In the genomic region with DNA sequence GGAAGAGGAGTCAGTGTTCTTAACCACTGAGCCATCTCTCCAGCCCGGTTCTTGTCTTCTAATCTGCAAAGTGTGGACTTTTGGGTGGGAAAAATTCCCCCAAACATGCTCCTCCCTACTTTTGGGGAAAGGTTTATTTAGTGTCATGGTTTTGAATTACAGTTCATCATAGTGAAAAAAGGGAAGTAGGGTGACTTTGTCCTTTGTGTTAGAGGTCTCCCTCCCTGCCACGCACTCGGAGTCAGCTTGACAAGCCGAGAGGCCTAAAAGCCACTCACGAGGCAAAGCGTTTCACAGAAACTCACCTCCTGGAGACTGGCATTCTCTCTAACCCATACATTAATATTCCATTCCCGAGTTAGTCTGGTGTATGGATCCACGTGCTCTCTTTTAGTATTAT, we compare ENCODE assay signal across 25 mouse cellular contexts. TPM values are rescaled to one million over a fixed set of nuclear protein-coding genes. Genes with fewer than 3 reads are reported as not detected.
DNase-seq lines count a peak whose midpoint lies in the region; ATAC-seq and TF ChIP-seq lines count a peak whose summit lies in the region.
"Had no signal": no experiment of that assay in that cellular context is flagged by ENCODE, and none has a peak within 500 bp of the region (broad histone marks: within the 10 kb centered on the region; RNA-seq: fewer than 3 reads in every experiment).

No protein-coding gene starts in this region.

- no peaks in the 10 kb centered on the region for H3K27me3 ChIP-seq in MEL (ENCODE audit: control insufficient read depth in 1 of 2, insufficient read depth in 2 of 2, low read length in 2 of 2)
- no peaks in the 10 kb centered on the region for H3K27me3 ChIP-seq in heart, embryonic 11.5 days (ENCODE audit: control insufficient read depth, insufficient read depth, low read length)
- H3K27me3 ChIP-seq: forebrain, embryonic 13.5 days; heart, embryonic 13.5 days; hindbrain, embryonic 12.5 days; hindbrain, embryonic 15.5 days; Patski had no signal

- H3K4me2 ChIP-seq in heart, embryonic 11.5 days, result no peak overlapping the region
- H3K4me2 ChIP-seq: forebrain, embryonic 13.5 days; heart, embryonic 13.5 days; hindbrain, embryonic 12.5 days; hindbrain, embryonic 15.5 days had no signal

- peak; percentile 71 to 84 for ATAC-seq in hematopoietic stem cell, adult 5-6 weeks (replicated peaks in 1 of 2; ENCODE audit: insufficient read depth in 1 of 2, low FRiP score in 2 of 2, low TSS enrichment in 1 of 2, low read depth in 1 of 2, poor library complexity in 2 of 2, severe bottlenecking in 2 of 2)
- ATAC-seq in heart, embryonic 11.5 days (replicated peaks; ENCODE audit: insufficient number of reproducible peaks, low FRiP score, low TSS enrichment), result no peak
- ATAC-seq: activated CD4-positive, CD25-positive, alpha-beta regulatory T cell, adult 4 months; forebrain, embryonic 13.5 days; forebrain, embryonic 16.5 days; Patski had no signal

- no peaks in the 10 kb centered on the region for H3K79me2 ChIP-seq in MEL (ENCODE audit: control insufficient read depth, insufficient read depth, low read length, poor library complexity)

- WGBS in heart, embryonic 11.5 days (ENCODE audit: insufficient replicate concordance), result 91% methylated on average over 8 of the region's 8 CpGs

- H3K4me1 ChIP-seq in MEL (ENCODE audit: control insufficient read depth in 1 of 2, insufficient read depth in 2 of 2, low read length in 2 of 2), result peaks cover 0 to 8% of the 10 kb centered on the region in 2 experiments; a peak in 2 of 4 replicates
- H3K4me1 ChIP-seq in heart, embryonic 11.5 days (ENCODE audit: control insufficient read depth, insufficient read depth, low read length), result no peaks in the 10 kb centered on the region
- H3K4me1 ChIP-seq: forebrain, embryonic 10.5 days; forebrain, embryonic 13.5 days; heart, embryonic 13.5 days; hindbrain, embryonic 12.5 days; hindbrain, embryonic 15.5 days had no signal

- no peak overlapping the region for H3K4me3 ChIP-seq in MEL (ENCODE audit: control insufficient read depth in 1 of 2, insufficient read depth in 1 of 2, low read depth in 2 of 2, low read length in 2 of 2)
- H3K4me3 ChIP-seq in heart, embryonic 11.5 days (ENCODE audit: low read depth, low read length), result no peak overlapping the region
- H3K4me3 ChIP-seq: forebrain, embryonic 10.5 days; forebrain, embryonic 13.5 days; heart, embryonic 13.5 days; hindbrain, embryonic 12.5 days; hindbrain, embryonic 15.5 days had no signal

- TF ChIP-seq POLR2A in MEL (IDR thresholded peaks at IDR 0.05; ENCODE audit: control insufficient read depth in 1 of 2, insufficient read depth in 1 of 2, low read depth in 1 of 2, low read length in 2 of 2, poor library complexity in 1 of 2), result no peak

- peaks cover 10 to 28% of the 10 kb centered on the region in 2 experiments for H3K36me3 ChIP-seq in MEL (ENCODE audit: control insufficient read depth in 1 of 2, insufficient read depth in 2 of 2, low read length in 2 of 2)
- H3K36me3 ChIP-seq in heart, embryonic 11.5 days (ENCODE audit: control insufficient read depth, insufficient read depth, low read length), result peaks cover 17% of the 10 kb centered on the region

- no peaks in the 10 kb centered on the region for H3K9me3 ChIP-seq in MEL (replicated peaks; ENCODE audit: insufficient read depth, low read length)
- H3K9me3 ChIP-seq in heart, embryonic 11.5 days (replicated peaks; ENCODE audit: control insufficient read depth, low read length), result no peaks in the 10 kb centered on the region
- H3K9me3 ChIP-seq: forebrain, embryonic 10.5 days; heart, embryonic 13.5 days; hindbrain, embryonic 15.5 days had no signal

- no peak overlapping the region for H3K9ac ChIP-seq in MEL (ENCODE audit: control insufficient read depth, low read depth, low read length, poor library complexity, severe bottlenecking)
- H3K9ac ChIP-seq in heart, embryonic 11.5 days (ENCODE audit: low read depth, low read length), result no peak overlapping the region
- H3K9ac ChIP-seq: forebrain, embryonic 13.5 days; heart, embryonic 13.5 days; hindbrain, embryonic 12.5 days; hindbrain, embryonic 15.5 days had no signal

- H3K27ac ChIP-seq in MEL (ENCODE audit: control insufficient read depth, low read depth, low read length), result no peak overlapping the region
- H3K27ac ChIP-seq in heart, embryonic 11.5 days (ENCODE audit: low read depth, low read length), result no peak overlapping the region
- H3K27ac ChIP-seq: forebrain, embryonic 10.5 days; forebrain, embryonic 13.5 days; heart, embryonic 13.5 days; hindbrain, embryonic 12.5 days; hindbrain, embryonic 15.5 days had no signal

- no peak for TF ChIP-seq RAD21 in MEL (IDR thresholded peaks at IDR 0.05; ENCODE audit: low read depth, low read length)

- no peak for TF ChIP-seq CTCF in MEL (IDR thresholded peaks at IDR 0.05 in 2 of 3, conservative IDR thresholded peaks at IDR 0.05 in 1 of 3; ENCODE audit: control insufficient read depth in 1 of 3, insufficient read depth in 1 of 3, low read depth in 2 of 3, low read length in 3 of 3, poor library complexity in 1 of 3, severe bottlenecking in 1 of 3)

- no peak for TF ChIP-seq EP300 in MEL (IDR thresholded peaks at IDR 0.05; ENCODE audit: low read depth in 1 of 2, low read length in 2 of 2)

- DNase-seq in MEL (ENCODE audit: low read depth, low spot score), result peak; percentile 77
- DNase-seq in ZHBTc4 (ENCODE audit: low read depth, low spot score), result peak; percentile 64
- DNase-seq in cerebellum, adult 9-10 months, result no peak
- no peak for DNase-seq in left cerebral cortex, adult 8-10 months (ENCODE audit: low spot score in 2 of 2)
- DNase-seq: adrenal gland, adult 8-10 months; adrenal gland, postnatal 25 days; cerebellum, adult 11-12 months; cerebellum, adult 8-10 months; cerebellum, postnatal 25 days; embryo, embryonic 11 days; gastrocnemius, postnatal 14 days; heart, adult 18-20 months; heart, postnatal 14 days; heart, postnatal 4 days; kidney, adult 11 months had no signal

TF ChIP-seq in MEL, 35 proteins besides CTCF, POLR2A, EP300 and RAD21:
- TF ChIP-seq TBP (IDR thresholded peaks at IDR 0.05; ENCODE audit: low read depth, low read length), result peak; percentile 51; the same call in 1 of the 2 replicates
- TF ChIP-seq USF1 (IDR thresholded peaks at IDR 0.05; ENCODE audit: low read depth, low read length), result no peak

RNA-seq across cellular contexts. Expression of gene Trappc12, which starts 17.6 kb away (rescaled TPM):
- total RNA-seq in MEL (2012; rRNA removed), result 29.4 and 31.1 TPM in 2 replicates
- 10 to 100 TPM in 1 of 2 experiments, not detected in 1; 35.1 TPM for polyA plus RNA-seq in MEL (2012; ENCODE audit: insufficient read depth in 1 of 2, insufficient read length in 2 of 2, low read depth in 1 of 2, low replicate concordance in 2 of 2, missing spikeins in 1 of 2)
- total RNA-seq in hematopoietic stem cell, adult 5-6 weeks (2017), result 51.4 and 57.8 TPM in 2 replicates
- polyA plus RNA-seq in heart, embryonic 11.5 days (2014; fragmentation: Nextera tagmentation; extraction: Ambion mirVana), result 32.9 and 33.3 TPM in 2 replicates
- 10 to 100 TPM; 67.0 to 72.8 (median 70.2) TPM for total RNA-seq in left cerebral cortex, adult 8-10 months (2022)

RNA-seq across cellular contexts. Expression of gene Eipr1, which starts 19.0 kb away (rescaled TPM):
- 40.7 and 45.8 TPM in 2 replicates for total RNA-seq in MEL (2012; rRNA removed)
- 10 to 100 TPM in 1 of 2 experiments, not detected in 1; 51.5 TPM for polyA plus RNA-seq in MEL (2012; ENCODE audit: insufficient read depth in 1 of 2, insufficient read length in 2 of 2, low read depth in 1 of 2, low replicate concordance in 2 of 2, missing spikeins in 1 of 2)
- total RNA-seq in hematopoietic stem cell, adult 5-6 weeks (2017), result 18.7 and 25.6 TPM in 2 replicates
- 26.0 and 27.5 TPM in 2 replicates for polyA plus RNA-seq in heart, embryonic 11.5 days (2014; fragmentation: Nextera tagmentation; extraction: Ambion mirVana)
- 10 to 100 TPM; 57.1 to 65.8 (median 61.0) TPM for total RNA-seq in left cerebral cortex, adult 8-10 months (2022)

RNA-seq across cellular contexts. Expression of gene Adi1, which starts 57.6 kb away (rescaled TPM):
- 18.1 and 22.1 TPM in 2 replicates for total RNA-seq in MEL (2012; rRNA removed)
- 10 to 100 TPM in 1 of 2 experiments, not detected in 1; 54.8 TPM for polyA plus RNA-seq in MEL (2012; ENCODE audit: insufficient read depth in 1 of 2, insufficient read length in 2 of 2, low read depth in 1 of 2, low replicate concordance in 2 of 2, missing spikeins in 1 of 2)
- total RNA-seq in hematopoietic stem cell, adult 5-6 weeks (2017), result 26.1 and 45.0 TPM in 2 replicates
- 44.7 and 46.2 TPM in 2 replicates for polyA plus RNA-seq in heart, embryonic 11.5 days (2014; fragmentation: Nextera tagmentation; extraction: Ambion mirVana)
- total RNA-seq in left cerebral cortex, adult 8-10 months (2022), result 10 to 100 TPM; 37.5 to 44.6 (median 41.2) TPM

Comparison
In these comparisons a context has a peak if more than half of its experiments do, and no peak if none do; other contexts are left out.
1. DNase-seq: peak in MEL (single experiment) and ZHBTc4 (single experiment); none in cerebellum, adult 9-10 months (single experiment) and left cerebral cortex, adult 8-10 months (0 of 2).